Mouse (Mus musculus) liver, postnatal 0 days (tissue): ENCODE data around the gene Polr3f.

ENCODE experiments used
- CTCF ChIP-seq: sonication (generic); IDR thresholded peaks from 2 replicates; pipeline ENCODE4 v1.5.1; 2016; ENCODE audit warnings: antibody characterized with exemption, low read depth
- EP300 ChIP-seq: IDR thresholded peaks from 2 replicates; pipeline ENCODE4 v1.6.1; 2016; ENCODE audit warnings: antibody characterized with exemption, low read depth, mild to moderate bottlenecking

GRCm38 (mm10) chr2:144489342-144489741 is 38.2 kb upstream of the Polr3f start:
- TF ChIP-seq CTCF (no peak), EP300 (no peak)
